ENCODE assay signal across 9 mouse cellular contexts in the genomic region with DNA sequence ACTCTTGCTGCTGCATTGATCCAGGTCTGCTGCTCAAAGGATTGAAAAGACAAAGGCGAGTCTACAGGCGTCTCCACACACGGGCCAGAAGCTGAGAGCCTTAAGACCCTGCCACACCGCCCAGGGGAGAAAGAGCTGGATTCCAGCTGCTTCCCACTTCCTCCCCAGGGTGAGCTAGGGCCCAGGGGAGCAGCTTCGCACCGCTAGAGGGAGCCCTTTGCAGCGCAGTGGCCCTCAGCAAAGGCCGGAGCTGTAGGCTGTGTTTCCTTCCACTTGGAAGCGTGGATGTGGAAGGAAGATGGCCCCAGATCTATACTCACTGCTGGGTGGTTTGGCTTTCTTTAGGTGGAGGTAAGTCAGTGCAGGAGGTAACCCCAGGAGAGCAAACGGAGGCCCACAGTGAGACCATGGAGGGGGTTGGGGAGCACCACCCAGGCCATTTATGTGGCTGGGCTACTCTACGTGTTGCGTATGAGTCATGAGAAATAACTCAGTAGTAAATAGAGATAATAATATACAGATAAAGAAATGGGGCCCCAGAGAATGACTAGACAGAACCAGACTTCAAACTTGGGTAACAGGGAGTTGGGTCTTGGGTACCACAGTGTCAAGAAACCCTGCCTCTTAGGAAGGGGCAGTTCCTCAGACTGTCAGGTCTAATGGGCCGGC. TPM values are rescaled to one million over a fixed set of nuclear protein-coding genes. Genes with fewer than 3 reads are reported as not detected.
DNase-seq lines count a peak whose midpoint lies in the region; ATAC-seq and TF ChIP-seq lines count a peak whose summit lies in the region.
"Had no signal": no experiment of that assay in that cellular context is flagged by ENCODE, and none has a peak within 500 bp of the region (broad histone marks: within the 10 kb centered on the region; RNA-seq: fewer than 3 reads in every experiment).

No protein-coding gene starts in this region.

- 27% methylated on average over 13 of the region's 13 CpGs for WGBS in forebrain, postnatal 0 days
- WGBS in lung, embryonic 16.5 days = 24% methylated on average over 13 of the region's 13 CpGs

- H3K27me3 ChIP-seq in forebrain, postnatal 0 days (ENCODE audit: insufficient read depth, low read length) = no peaks in the 10 kb centered on the region
- H3K27me3 ChIP-seq in lung, embryonic 16.5 days (ENCODE audit: control insufficient read depth, insufficient read depth, low read depth, low read length) = no peaks in the 10 kb centered on the region

- H3K36me3 ChIP-seq in forebrain, postnatal 0 days (ENCODE audit: insufficient read depth) = no peaks in the 10 kb centered on the region
- no peaks in the 10 kb centered on the region for H3K36me3 ChIP-seq in lung, embryonic 16.5 days (ENCODE audit: control insufficient read depth, insufficient read depth, low read length)

- no peak overlapping the region for H3K4me2 ChIP-seq in forebrain, postnatal 0 days (ENCODE audit: low read depth)
- peak overlapping the region; percentile 4; the same call in 1 of the 2 replicates for H3K4me2 ChIP-seq in lung, embryonic 16.5 days (ENCODE audit: low read depth, low read length)

- peak; percentile 77 for DNase-seq in Muller cell, postnatal 12 days (ENCODE audit: inconsistent ontology term)
- DNase-seq in cerebellum, adult 18-20 months = peak; percentile 48 to 62
- peak; percentile 71 for DNase-seq in forebrain, postnatal 0 days
- peak; percentile 71 for DNase-seq in layer of hippocampus, adult 9-11 months
- peak; percentile 76 for DNase-seq in right cerebral cortex, adult 18-20 months
- DNase-seq in urinary bladder, adult 18-20 months (ENCODE audit: low spot score in 2 of 2) = peak; percentile 68 to 76

- no peaks in the 10 kb centered on the region for H3K4me1 ChIP-seq in forebrain, postnatal 0 days (ENCODE audit: insufficient read depth)
- H3K4me1 ChIP-seq in lung, embryonic 16.5 days (replicated peaks; ENCODE audit: control insufficient read depth, insufficient read depth, low read length) = 0 out of 2 replicates have a peak, but pooled peaks cover 3% of the 10 kb centered on the region

- TF ChIP-seq CTCF in forebrain, postnatal 0 days (IDR thresholded peaks at IDR 0.05; ENCODE audit: low read depth) = peak; percentile 81

- H3K9me3 ChIP-seq in forebrain, postnatal 0 days (ENCODE audit: low read length) = no peaks in the 10 kb centered on the region
- peaks cover 8% of the 10 kb centered on the region for H3K9me3 ChIP-seq in lung, embryonic 16.5 days (ENCODE audit: control insufficient read depth, low read length)

- H3K4me3 ChIP-seq in forebrain, postnatal 0 days (ENCODE audit: low read depth, low read length) = no peak overlapping the region
- no peak overlapping the region for H3K4me3 ChIP-seq in lung, embryonic 16.5 days (ENCODE audit: low read length)
- H3K4me3 ChIP-seq: myocyte had no signal

- no peak overlapping the region for H3K9ac ChIP-seq in forebrain, postnatal 0 days
- H3K9ac ChIP-seq in lung, embryonic 16.5 days (ENCODE audit: low read length) = peak overlapping the region; percentile 49

- peak; percentile 53; the same call in 1 of the 2 replicates for ATAC-seq in forebrain, postnatal 0 days
- peak; percentile 79 to 89; a peak in 3 of 4 replicates for ATAC-seq in hematopoietic stem cell, adult 5-6 weeks (replicated peaks in 1 of 2; ENCODE audit: insufficient read depth in 1 of 2, low FRiP score in 2 of 2, low TSS enrichment in 1 of 2, low read depth in 1 of 2, poor library complexity in 2 of 2, severe bottlenecking in 2 of 2)
- peak; percentile 84 for ATAC-seq in lung, embryonic 16.5 days (ENCODE audit: low read depth)

- H3K27ac ChIP-seq in forebrain, postnatal 0 days (ENCODE audit: low read depth, low read length) = no peak overlapping the region
- no peak overlapping the region for H3K27ac ChIP-seq in lung, embryonic 16.5 days (ENCODE audit: low read length)

RNA-seq across cellular contexts. Expression of a gene that starts 39.5 kb away (rescaled TPM):
- 5.9 and 8.2 TPM in 2 replicates for total RNA-seq in forebrain, postnatal 0 days (2014; rRNA removed)
- 2.6 and 2.9 TPM in 2 replicates for polyA plus RNA-seq in forebrain, postnatal 0 days (2015; fragmentation: Nextera tagmentation; extraction: Ambion mirVana)
- 5.4 and 5.9 TPM in 2 replicates for total RNA-seq in hematopoietic stem cell, adult 5-6 weeks (2017)
- 4.6 and 5.0 TPM in 2 replicates for polyA plus RNA-seq in lung, embryonic 16.5 days (2015; fragmentation: Nextera tagmentation; extraction: Ambion mirVana)

RNA-seq across cellular contexts. Expression of a gene that starts 52.3 kb away (rescaled TPM):
- not detected in 2 replicates for total RNA-seq in forebrain, postnatal 0 days (2014; rRNA removed)
- not detected in 2 replicates for polyA plus RNA-seq in forebrain, postnatal 0 days (2015; fragmentation: Nextera tagmentation; extraction: Ambion mirVana)
- total RNA-seq in hematopoietic stem cell, adult 5-6 weeks (2017) = not detected in 2 replicates
- not detected in 2 replicates for polyA plus RNA-seq in lung, embryonic 16.5 days (2015; fragmentation: Nextera tagmentation; extraction: Ambion mirVana)
- polyA plus RNA-seq: myocyte had no signal

RNA-seq across cellular contexts. Expression of a gene that starts 57.0 kb away (rescaled TPM):
- 7.8 and 11.0 TPM in 2 replicates for total RNA-seq in forebrain, postnatal 0 days (2014; rRNA removed)
- polyA plus RNA-seq in forebrain, postnatal 0 days (2015; fragmentation: Nextera tagmentation; extraction: Ambion mirVana) = 6.5 and 8.4 TPM in 2 replicates
- 38.0 and 44.5 TPM in 2 replicates for total RNA-seq in hematopoietic stem cell, adult 5-6 weeks (2017)
- 12.5 and 13.2 TPM in 2 replicates for polyA plus RNA-seq in lung, embryonic 16.5 days (2015; fragmentation: Nextera tagmentation; extraction: Ambion mirVana)
